Mouse (Mus musculus): ENCODE measurements around the gene Baiap2. TPM values are rescaled to one million over a fixed set of nuclear protein-coding genes. Genes with fewer than 3 reads are reported as not detected.

Baiap2 gene
- polyA plus RNA-seq, 1 experiment from 2014 or later, result 17.7 TPM

GRCm38 (mm10) chr11:120030145-120030901 is 87.8 kb downstream of the Baiap2 start:
- no peaks in the 10 kb centered on the region for H3K9me3 ChIP-seq (ENCODE audit: control insufficient read depth, low read length)
- WGBS, result 41% methylated on average over 10 of the region's 10 CpGs
- H3K36me3 ChIP-seq (ENCODE audit: control insufficient read depth, insufficient read depth, low read length), result no peaks in the 10 kb centered on the region
- no peaks in the 10 kb centered on the region for H3K27me3 ChIP-seq (ENCODE audit: control insufficient read depth, insufficient read depth, low read length)
- H3K4me2 ChIP-seq (ENCODE audit: low read depth, severe bottlenecking), result no peak overlapping the region
- no peak overlapping the region for H3K9ac ChIP-seq (ENCODE audit: low read length)
- ATAC-seq (ENCODE audit: insufficient number of reproducible peaks, low FRiP score, low TSS enrichment, low read depth), result peak; percentile 48; the same call in 1 of the 2 replicates
- DNase-seq (ENCODE audit: low spot score), result peak; percentile 76
- H3K27ac ChIP-seq (replicated peaks; ENCODE audit: low read depth, low read length), result no peak overlapping the region
- no peak overlapping the region for H3K4me3 ChIP-seq (ENCODE audit: low read depth, low read length)
- no peaks in the 10 kb centered on the region for H3K4me1 ChIP-seq (ENCODE audit: control insufficient read depth, insufficient read depth, low read length)

- WGBS, result 63% methylated on average over 8 of the region's 8 CpGs
- DNase-seq (ENCODE audit: low spot score), result no peak
- H3K9me3 ChIP-seq (ENCODE audit: control insufficient read depth, low read length), result no peaks in the 10 kb centered on the region
- H3K4me2 ChIP-seq (ENCODE audit: low read depth, severe bottlenecking), result no peak overlapping the region
- H3K4me1 ChIP-seq (ENCODE audit: control insufficient read depth, insufficient read depth, low read length), result no peaks in the 10 kb centered on the region
- no peaks in the 10 kb centered on the region for H3K27me3 ChIP-seq (ENCODE audit: control insufficient read depth, insufficient read depth, low read length)
- no peaks in the 10 kb centered on the region for H3K36me3 ChIP-seq (ENCODE audit: control insufficient read depth, insufficient read depth, low read length)
- no peak overlapping the region for H3K27ac ChIP-seq (replicated peaks; ENCODE audit: low read depth, low read length)
- no peak overlapping the region for H3K4me3 ChIP-seq (ENCODE audit: low read depth, low read length)
- ATAC-seq (ENCODE audit: insufficient number of reproducible peaks, low FRiP score, low TSS enrichment, low read depth), result no peak
- H3K9ac ChIP-seq (ENCODE audit: low read length), result no peak overlapping the region
Observed at GRCm38 (mm10) chr11:120032052-120032451, 89.5 kb downstream of the Baiap2 start.

GRCm38 (mm10) chr11:120033473-120033872 is 90.9 kb downstream of the Baiap2 start:
- WGBS, result 63% methylated on average over 3 of the region's 3 CpGs
- no peak for ATAC-seq (ENCODE audit: insufficient number of reproducible peaks, low FRiP score, low TSS enrichment, low read depth)
- no peaks in the 10 kb centered on the region for H3K4me1 ChIP-seq (ENCODE audit: control insufficient read depth, insufficient read depth, low read length)

GRCm38 (mm10) chr11:120034306-120034705 is 91.7 kb downstream of the Baiap2 start:
- Histone ChIP-seq H3K27ac (replicated peaks; ENCODE audit: low read depth, low read length) (no peak overlapping the region), H3K4me2 (ENCODE audit: low read depth, severe bottlenecking) (no peak overlapping the region), H3K4me1 (ENCODE audit: control insufficient read depth, insufficient read depth, low read length) (no peaks in the 10 kb centered on the region), H3K9ac (ENCODE audit: low read length) (no peak overlapping the region), H3K9me3 (ENCODE audit: control insufficient read depth, low read length) (no peaks in the 10 kb centered on the region), H3K27me3 (ENCODE audit: control insufficient read depth, insufficient read depth, low read length) (no peaks in the 10 kb centered on the region), H3K36me3 (ENCODE audit: control insufficient read depth, insufficient read depth, low read length) (no peaks in the 10 kb centered on the region), H3K4me3 (ENCODE audit: low read depth, low read length) (no peak overlapping the region)
- WGBS, result 16% methylated on average over 3 of the region's 3 CpGs
- ATAC-seq (ENCODE audit: insufficient number of reproducible peaks, low FRiP score, low TSS enrichment, low read depth) (no peak), DNase-seq (ENCODE audit: low spot score) (no peak)

More at GRCm38 (mm10) chr11:120033473-120033872, 90.9 kb downstream of the Baiap2 start:
- Histone ChIP-seq H3K9ac (ENCODE audit: low read length) (no peak overlapping the region), H3K27me3 (ENCODE audit: control insufficient read depth, insufficient read depth, low read length) (no peaks in the 10 kb centered on the region), H3K4me2 (ENCODE audit: low read depth, severe bottlenecking) (no peak overlapping the region), H3K9me3 (ENCODE audit: control insufficient read depth, low read length) (no peaks in the 10 kb centered on the region), H3K27ac (replicated peaks; ENCODE audit: low read depth, low read length) (no peak overlapping the region), H3K36me3 (ENCODE audit: control insufficient read depth, insufficient read depth, low read length) (no peaks in the 10 kb centered on the region), H3K4me3 (ENCODE audit: low read depth, low read length) (no peak overlapping the region)
- no peak for DNase-seq (ENCODE audit: low spot score)

DNA sequence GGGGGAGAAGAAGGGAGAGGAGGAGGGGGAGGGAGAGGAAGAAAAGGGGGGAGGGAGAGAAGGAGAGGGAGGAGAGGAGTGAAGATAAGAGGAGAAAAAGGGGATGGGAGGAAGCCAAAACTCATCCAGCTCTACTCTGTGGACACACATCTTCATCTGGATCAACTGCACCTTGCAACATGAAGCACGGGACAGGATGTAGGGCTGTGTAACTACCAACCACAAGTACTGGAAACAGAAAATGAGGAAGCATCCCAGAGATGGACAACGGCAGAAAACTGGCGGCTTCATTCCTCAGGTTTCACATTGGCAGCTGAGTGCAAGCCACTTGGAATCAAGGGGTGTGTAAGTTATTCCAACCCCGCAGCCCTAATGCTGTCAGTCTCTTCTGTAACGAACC is 92.2 kb downstream of the Baiap2 start:
- no peak for ATAC-seq (ENCODE audit: insufficient number of reproducible peaks, low FRiP score, low TSS enrichment, low read depth)
- Histone ChIP-seq H3K4me3 (ENCODE audit: low read depth, low read length) (no peak overlapping the region), H3K4me2 (ENCODE audit: low read depth, severe bottlenecking) (no peak overlapping the region), H3K27ac (replicated peaks; ENCODE audit: low read depth, low read length) (no peak overlapping the region), H3K9me3 (ENCODE audit: control insufficient read depth, low read length) (no peaks in the 10 kb centered on the region), H3K27me3 (ENCODE audit: control insufficient read depth, insufficient read depth, low read length) (no peaks in the 10 kb centered on the region), H3K9ac (ENCODE audit: low read length) (no peak overlapping the region), H3K36me3 (ENCODE audit: control insufficient read depth, insufficient read depth, low read length) (no peaks in the 10 kb centered on the region), H3K4me1 (ENCODE audit: control insufficient read depth, insufficient read depth, low read length) (no peaks in the 10 kb centered on the region)
- WGBS, result 81% methylated on average over 5 of the region's 5 CpGs
- DNase-seq (ENCODE audit: low spot score), result no peak

- Histone ChIP-seq H3K4me1 (ENCODE audit: control insufficient read depth, insufficient read depth, low read length) (no peaks in the 10 kb centered on the region), H3K27me3 (ENCODE audit: control insufficient read depth, insufficient read depth, low read length) (no peaks in the 10 kb centered on the region), H3K9me3 (ENCODE audit: control insufficient read depth, low read length) (no peaks in the 10 kb centered on the region), H3K4me2 (ENCODE audit: low read depth, severe bottlenecking) (no peak overlapping the region), H3K36me3 (ENCODE audit: control insufficient read depth, insufficient read depth, low read length) (no peaks in the 10 kb centered on the region), H3K4me3 (ENCODE audit: low read depth, low read length) (no peak overlapping the region), H3K27ac (replicated peaks; ENCODE audit: low read depth, low read length) (no peak overlapping the region), H3K9ac (ENCODE audit: low read length) (no peak overlapping the region)
- DNase-seq (ENCODE audit: low spot score) (no peak), ATAC-seq (ENCODE audit: insufficient number of reproducible peaks, low FRiP score, low TSS enrichment, low read depth) (no peak)
- 55% methylated on average over 4 of the region's 4 CpGs for WGBS
Observed at GRCm38 (mm10) chr11:120039581-120039980, 97.0 kb downstream of the Baiap2 start.

DNA sequence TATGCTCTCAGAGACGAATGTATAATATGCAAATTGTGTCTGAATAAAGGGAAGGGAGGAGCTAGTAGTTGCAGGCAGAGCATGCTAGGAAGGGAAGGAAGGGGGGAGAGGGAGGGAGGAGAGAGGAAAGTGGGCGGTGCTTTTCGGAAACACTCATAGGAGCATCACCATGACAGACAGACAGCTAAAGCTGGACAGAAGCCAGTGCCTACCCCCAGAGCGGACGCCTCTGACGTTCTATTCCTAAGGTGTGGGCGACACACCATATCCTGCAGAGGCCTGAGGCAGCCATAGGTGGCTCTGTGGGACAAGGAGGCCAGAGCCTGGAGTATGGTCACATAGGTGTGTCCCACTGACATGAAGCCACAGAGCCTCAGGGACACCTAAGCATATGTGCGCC is 97.9 kb downstream of the Baiap2 start:
- Histone ChIP-seq H3K9me3 (ENCODE audit: control insufficient read depth, low read length) (no peaks in the 10 kb centered on the region), H3K27me3 (ENCODE audit: control insufficient read depth, insufficient read depth, low read length) (no peaks in the 10 kb centered on the region; the same call in 1 of the 2 replicates), H3K36me3 (ENCODE audit: control insufficient read depth, insufficient read depth, low read length) (no peaks in the 10 kb centered on the region), H3K27ac (replicated peaks; ENCODE audit: low read depth, low read length) (no peak overlapping the region), H3K9ac (ENCODE audit: low read length) (no peak overlapping the region), H3K4me1 (ENCODE audit: control insufficient read depth, insufficient read depth, low read length) (no peaks in the 10 kb centered on the region), H3K4me3 (ENCODE audit: low read depth, low read length) (no peak overlapping the region), H3K4me2 (ENCODE audit: low read depth, severe bottlenecking) (no peak overlapping the region)
- DNase-seq (ENCODE audit: low spot score) (no peak), ATAC-seq (ENCODE audit: insufficient number of reproducible peaks, low FRiP score, low TSS enrichment, low read depth) (no peak)
- 71% methylated on average over 8 of the region's 8 CpGs for WGBS

DNA sequence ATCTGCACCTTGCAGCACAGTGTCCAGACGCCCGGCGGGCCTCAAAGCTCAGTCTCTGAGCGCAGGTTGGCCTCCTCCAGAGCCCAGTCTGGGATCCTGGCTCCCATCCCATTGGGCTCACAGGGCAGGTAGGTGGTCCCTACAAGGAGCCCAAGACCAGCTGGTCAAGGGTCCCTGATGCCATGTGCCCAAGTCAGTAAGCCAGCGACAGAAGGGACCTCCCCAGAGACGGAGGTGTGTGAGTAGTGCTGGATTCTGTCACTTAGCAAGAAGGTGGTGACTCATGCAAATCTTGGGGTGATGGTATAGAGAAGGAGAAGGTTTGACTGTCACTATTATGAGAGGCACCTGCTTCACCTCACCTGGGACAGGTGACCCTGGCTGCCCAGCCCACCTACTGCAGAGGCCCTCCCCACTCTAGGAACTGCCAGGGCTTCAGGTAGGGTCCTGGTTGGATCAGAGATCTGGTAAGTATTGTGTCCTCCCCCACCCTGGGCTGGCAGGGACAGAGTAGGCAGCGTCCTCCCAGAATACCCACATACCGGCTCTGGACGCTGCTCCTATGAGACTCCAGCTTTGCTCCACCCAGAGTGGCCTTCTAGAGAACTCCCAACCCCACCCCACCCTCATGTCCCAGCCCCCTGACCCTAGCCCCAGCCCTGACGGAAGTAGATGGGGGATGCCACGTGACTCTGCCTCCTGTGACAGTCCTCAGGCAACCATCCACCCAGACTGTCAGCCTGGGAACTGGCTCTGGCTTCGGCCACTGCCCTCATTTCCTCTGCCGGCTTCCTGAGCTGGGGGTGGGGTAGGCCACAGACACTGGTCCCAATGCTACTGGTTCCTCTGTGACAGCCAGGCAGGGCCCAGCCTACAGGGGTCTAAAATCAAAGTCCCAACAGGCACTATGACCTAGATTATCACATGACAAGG is 98.9 kb downstream of the Baiap2 start:
- ATAC-seq (ENCODE audit: insufficient number of reproducible peaks, low FRiP score, low TSS enrichment, low read depth) (no peak), DNase-seq (ENCODE audit: low spot score) (no peak)
- no peaks in the 10 kb centered on the region for H3K36me3 ChIP-seq (ENCODE audit: control insufficient read depth, insufficient read depth, low read length)
- 60% methylated on average over 13 of the region's 13 CpGs for WGBS
- H3K9me3 ChIP-seq (ENCODE audit: control insufficient read depth, low read length), result no peaks in the 10 kb centered on the region
- no peak overlapping the region for H3K27ac ChIP-seq (replicated peaks; ENCODE audit: low read depth, low read length)
- peaks cover 7% of the 10 kb centered on the region; the same call in 1 of the 2 replicates for H3K27me3 ChIP-seq (ENCODE audit: control insufficient read depth, insufficient read depth, low read length)
- H3K4me1 ChIP-seq (ENCODE audit: control insufficient read depth, insufficient read depth, low read length), result peaks cover 3% of the 10 kb centered on the region; the same call in 1 of the 2 replicates
- no peak overlapping the region for H3K4me2 ChIP-seq (ENCODE audit: low read depth, severe bottlenecking)
- H3K4me3 ChIP-seq (ENCODE audit: low read depth, low read length), result no peak overlapping the region
- no peak overlapping the region for H3K9ac ChIP-seq (ENCODE audit: low read length)

All from limb, embryonic 11.5 days (tissue).